Mouse (Mus musculus) adrenal gland, adult 18-20 months (tissue): ENCODE data around the gene Ankrd1. TPM values are rescaled to one million over a fixed set of nuclear protein-coding genes. Genes with fewer than 3 reads are reported as not detected.
A peak's percentile ranks its signal among the peaks of the same experiment; 100 is the strongest.

Source experiments
- DNase-seq, 2 experiments: peaks; one replicate each; pipeline ENCODE4 v3.0.0; 2021 to 2022; ENCODE audit warnings: low spot score in 2 of 2
- long read RNA-seq, 2 experiments: library from polyadenylated mRNA; stranded (forward); transcript quantifications; one replicate each; pipeline ENCODE4 v2.0.0; 2021
- total RNA-seq, 2 experiments: library from RNA; stranded (reverse); gene quantifications; 1 replicate in 1 of 2; 2 replicates in 1 of 2; pipeline ENCODE4 v1.2.3; 2021

The Ankrd1 gene
- total RNA-seq: not detected
- long read RNA-seq, experiment 1: 0 reads
- long read RNA-seq, experiment 2: 0 reads

DNA sequence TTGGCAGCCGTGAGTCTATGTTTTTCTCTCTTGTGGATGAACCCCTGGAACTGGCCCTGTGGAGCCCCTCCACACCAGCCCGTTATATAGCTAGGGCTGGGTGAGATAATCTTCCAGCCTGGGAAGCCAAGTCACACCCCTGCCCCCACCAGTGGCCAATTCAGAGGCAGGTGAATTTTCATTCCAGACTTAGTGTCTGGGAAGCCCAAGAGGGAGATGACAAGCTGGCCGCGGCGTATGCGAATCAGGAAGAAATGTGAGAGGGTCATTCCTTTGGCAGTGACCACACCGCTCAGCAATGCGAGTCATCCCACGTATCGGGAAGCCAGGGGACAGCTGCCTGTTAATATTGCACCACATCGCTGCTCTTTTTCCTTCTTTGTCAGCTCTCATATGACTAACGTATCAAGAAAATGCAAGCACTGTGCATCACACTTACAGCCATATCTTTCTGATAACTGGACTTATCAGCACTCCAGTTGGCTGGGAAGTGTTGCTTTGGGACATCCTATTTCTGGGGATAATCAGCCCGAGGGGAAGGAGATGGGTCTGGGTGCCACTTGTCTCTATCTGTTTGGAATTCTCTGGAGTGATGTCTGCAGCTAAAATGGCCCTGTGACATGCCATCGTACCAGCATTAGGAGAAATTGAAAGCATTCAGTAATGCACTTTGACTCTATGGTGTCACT lies at the start of gene Ankrd1:
Gene Ankrd1 (minus strand): TSS at position 317 of the 689 bp plus-strand sequence.
- no peak for DNase-seq

DNA sequence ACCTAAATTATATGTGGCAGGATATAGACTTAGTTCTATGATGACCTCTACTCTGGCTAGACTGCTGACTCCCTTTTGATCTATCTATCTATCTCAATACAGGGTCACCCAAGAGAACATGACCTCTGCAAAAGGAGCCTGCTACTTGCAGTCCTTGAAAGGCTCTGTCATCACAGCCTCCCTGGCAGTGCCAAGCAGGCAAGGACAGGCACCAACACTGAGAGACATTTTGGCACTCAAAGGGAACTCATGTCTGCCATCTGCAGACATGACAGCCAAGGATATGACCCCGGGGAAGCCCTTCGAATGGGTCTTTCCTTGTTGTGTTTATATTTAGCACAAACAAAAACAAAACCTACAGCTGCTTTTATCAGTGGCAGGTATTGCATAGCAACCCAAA lies 49.2 kb upstream of the Ankrd1 start:
- no peak for DNase-seq

DNA sequence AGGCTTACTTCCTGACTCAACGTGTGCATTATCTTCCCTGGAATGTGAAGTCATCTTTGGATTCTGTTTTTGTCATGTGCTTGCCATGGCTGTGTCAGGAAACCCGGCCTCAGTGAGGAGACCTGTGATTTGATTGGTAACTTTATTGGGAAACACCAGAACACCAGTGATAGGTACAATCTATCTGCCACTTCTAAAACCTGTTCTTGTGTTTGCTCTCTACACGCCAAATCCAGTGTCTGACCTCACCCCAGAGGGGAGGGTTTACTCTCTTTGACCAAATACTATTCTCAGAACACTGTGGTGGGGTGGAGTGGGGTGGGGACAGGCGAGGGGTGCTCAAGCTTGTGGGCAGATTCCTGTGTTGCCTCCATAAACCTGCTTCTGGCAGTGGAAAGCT lies 48.2 kb upstream of the Ankrd1 start:
- DNase-seq: no peak

DNA sequence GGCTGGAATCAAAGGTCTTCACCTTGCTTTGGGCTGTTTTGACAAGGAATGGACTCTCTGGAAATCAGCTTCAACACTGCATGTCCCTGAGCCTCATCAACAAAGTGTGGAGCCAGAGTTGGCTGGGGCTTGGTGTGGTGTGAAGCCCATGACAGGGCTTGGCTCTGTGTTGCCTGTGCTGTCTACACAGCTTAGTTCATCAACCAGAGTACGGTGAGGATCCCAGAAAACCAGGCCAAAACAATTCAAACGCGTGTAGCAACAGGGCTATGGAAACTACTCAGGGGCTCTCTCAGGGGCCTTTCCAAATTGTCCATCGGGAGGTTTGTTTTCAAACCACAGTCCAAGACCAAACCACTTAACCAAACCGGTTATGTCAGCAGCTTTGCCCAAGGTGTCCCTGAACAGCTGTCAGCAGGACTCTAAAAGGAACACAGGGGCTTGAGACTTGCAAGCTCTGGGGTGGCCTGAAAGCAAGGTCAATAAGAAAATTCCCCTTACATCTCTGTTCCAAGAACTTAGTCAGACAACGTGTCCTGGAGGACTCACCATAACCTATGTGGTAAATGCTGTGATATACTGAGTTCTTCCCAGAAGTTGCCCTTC lies 47.5 kb upstream of the Ankrd1 start:
- no peak for DNase-seq

DNA sequence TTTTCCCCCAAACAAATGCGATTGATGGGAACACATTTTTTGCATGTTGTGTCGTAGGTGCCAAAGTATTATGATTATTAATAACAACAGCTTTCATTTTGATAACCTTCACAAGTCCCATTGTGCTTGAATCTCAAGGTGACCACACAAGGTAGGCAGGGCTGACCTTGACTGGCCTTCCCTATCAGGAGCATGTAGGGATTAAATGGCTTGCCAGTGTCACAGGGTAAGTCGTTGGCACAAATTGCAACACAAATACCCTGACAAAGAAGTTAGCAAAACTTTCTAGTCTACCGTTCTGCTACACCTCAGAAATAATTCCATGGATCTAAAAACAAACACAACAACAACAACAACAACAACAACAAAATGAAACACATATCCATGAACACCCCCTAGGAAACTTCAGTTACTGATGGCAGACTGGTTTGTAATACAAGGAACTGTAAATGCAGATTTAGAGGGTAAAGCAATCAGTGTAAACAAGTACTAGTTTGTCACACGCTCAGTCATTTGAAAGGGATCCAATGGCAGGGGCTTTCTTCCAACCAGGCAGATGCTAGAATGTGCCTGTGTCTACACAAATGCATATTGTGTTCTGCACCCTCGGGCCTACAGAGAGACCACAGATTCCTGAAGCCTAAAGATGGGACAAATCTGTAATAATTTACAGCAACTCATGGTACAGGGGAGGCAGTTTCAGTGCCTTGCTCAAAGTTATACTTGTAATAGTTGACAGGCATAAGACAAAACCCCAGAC lies 46.7 kb upstream of the Ankrd1 start:
- no peak for DNase-seq

DNA sequence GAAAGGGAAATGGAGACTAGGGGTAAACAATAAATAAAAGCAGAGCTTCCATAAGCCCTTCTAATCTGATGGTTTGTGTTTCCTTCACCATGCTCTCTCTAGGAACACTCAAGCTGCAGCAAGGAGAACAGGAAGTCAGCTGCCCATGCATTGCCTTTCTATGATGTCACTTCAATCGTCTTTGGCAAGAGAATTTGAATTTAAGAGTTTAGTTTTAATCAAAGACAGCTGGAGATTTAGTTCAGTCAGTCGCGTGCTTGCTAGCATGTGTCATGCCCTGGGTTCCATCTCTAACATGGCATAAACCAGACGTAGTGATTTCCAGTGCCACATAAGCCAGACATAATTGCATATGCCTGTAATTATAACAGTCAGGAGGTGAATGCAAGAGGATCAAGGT lies 45.5 kb upstream of the Ankrd1 start:
- DNase-seq: no peak

DNA sequence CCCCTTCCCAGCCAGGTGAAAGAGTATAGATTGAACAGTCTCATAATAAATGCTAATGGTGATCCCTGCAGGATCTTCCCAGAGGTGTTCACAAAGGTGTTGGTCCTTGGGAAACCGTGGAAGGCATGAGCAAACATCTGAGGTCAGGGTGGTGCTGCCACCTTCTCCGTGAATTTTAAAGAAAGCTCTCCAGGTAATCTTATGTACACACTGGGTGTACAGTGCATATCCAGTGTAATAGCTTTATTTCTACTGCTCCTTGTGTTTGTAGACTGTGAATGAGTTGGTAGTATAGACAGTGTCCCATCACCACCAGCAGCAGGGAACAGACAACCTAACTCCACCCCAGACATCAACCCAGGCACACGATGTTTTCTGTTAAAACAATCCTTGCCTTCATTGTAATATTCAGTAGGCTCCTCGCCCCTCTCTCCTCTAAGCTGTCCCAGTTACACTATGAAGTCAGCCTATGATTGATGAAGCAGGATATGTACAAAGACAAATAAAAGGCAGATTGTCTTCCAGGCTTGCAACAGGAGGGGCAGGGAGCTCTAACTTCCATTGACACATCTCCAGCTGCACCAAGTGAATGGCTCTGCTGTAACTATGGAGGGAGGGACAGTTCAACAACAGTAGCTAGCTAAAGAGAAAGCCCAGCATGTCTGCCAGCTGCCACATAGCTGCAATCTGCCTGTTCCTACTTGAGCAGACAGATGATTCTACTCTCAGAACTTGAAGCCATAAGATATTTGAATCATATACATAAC lies 30.5 kb upstream of the Ankrd1 start:
- DNase-seq: no peak

DNA sequence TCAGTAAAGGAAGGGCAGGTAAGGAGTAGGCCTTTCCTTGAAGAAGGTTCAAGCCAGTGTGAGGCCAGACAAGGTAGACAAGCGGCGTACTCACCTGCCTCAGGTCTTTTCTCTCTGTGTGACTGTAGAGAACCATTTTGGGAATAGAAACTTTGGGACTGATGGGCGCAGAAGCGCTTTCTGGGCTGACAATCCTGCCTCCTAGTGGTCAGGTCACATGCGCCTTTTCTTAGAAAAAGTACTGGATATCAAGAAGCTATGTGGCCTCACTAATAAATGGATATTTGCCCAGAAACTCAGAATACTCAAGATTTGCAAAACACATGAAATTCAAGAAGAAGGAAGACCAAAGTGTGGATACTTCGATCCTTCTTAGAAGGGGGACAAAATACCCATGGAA lies 28.7 kb upstream of the Ankrd1 start:
- no peak for DNase-seq

DNA sequence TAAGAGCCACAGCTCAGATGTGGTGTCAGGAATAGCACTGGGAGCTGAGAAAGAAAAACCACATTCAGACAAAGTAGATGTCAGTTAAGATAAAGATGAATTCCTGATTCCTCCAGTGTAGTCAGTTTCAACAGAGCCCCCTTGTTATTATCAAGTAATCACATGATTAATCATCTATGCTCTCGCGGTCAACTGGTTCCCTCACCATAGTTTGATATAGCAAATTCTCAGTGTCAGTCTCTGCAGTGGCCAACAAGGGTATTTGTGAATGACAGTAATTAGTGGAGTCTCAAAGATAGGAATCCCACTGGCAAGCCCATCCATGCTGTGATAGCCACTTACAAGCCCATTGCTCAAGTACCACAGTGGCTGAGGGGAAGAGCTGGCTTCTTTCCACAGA lies 23.7 kb upstream of the Ankrd1 start:
- DNase-seq: no peak

DNA sequence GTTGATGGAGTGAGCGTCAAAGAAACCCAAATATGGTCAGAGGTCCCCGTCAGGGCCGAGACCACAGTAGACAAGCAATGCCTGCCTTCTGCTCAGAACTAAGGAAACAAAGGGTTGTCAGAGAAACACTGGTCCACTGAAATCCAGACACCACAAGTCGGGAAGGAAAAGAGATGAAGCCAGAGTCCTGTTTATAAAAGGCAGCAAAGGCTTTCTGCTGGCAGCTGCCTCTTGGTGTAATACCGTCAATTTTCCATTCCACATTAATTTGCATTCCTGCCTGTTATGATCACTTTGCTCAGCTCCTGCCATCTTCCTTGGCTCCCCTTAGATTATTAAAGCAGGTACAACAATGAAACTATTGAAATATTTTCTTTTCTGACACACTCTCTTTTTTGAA lies 13.8 kb upstream of the Ankrd1 start:
- no peak for DNase-seq

DNA sequence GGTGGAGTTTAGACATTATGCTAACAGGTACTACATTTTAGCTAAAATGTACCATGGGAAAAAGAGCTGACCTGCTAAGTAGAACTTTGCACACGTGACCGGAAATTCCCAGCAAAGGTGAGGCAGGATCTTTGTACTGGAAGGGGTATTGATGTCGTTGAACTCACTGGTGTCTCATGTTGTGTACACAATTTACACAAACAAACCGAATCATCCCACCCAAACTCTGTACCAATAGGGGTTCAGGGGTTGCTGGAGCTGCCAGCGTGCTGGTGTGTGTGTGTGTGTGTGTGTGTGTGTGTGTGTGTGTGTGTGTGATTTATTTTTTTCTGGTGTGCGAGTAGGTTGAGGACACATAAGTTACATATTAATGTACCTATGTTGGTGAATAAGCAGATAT lies 13.2 kb upstream of the Ankrd1 start:
- DNase-seq: no peak

DNA sequence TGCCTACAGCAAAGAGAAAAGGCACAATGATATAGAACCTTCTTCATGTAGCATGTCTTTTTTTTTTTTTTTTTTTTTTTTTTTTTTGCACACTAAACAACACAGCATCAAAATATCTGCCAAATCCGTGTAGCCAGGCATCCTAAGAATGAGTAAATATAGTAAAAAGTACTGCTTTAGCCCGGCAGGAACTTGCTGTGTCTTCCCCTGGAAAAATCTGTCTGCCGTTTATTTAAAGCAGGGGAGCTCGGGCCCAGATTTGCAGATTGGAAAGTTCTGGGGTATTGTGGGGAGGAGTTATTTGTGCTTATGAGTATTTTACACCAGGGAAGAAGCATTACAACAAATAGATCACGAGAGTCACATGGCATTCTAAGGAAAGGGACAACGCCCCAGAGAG lies 12.1 kb upstream of the Ankrd1 start:
- no peak for DNase-seq

DNA sequence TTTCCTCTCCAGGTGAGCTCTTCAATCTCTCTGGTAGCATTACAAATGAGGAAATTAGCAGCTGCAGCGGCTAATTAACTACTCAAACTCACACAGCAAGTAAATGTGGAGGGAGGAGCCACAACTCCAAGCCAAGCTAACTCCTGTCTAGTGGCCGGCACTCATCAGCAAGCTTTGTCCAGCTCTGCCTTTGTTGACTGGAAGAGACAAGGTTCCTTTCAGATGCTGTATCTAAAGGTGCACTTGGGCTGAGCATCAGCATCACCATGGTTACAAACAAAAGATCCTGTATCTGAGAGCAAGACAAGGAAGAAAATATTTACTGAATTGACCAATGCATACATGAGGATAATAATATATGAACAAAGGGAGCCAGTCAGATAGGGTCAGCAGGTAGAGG lies 10.3 kb upstream of the Ankrd1 start:
- DNase-seq: no peak

DNA sequence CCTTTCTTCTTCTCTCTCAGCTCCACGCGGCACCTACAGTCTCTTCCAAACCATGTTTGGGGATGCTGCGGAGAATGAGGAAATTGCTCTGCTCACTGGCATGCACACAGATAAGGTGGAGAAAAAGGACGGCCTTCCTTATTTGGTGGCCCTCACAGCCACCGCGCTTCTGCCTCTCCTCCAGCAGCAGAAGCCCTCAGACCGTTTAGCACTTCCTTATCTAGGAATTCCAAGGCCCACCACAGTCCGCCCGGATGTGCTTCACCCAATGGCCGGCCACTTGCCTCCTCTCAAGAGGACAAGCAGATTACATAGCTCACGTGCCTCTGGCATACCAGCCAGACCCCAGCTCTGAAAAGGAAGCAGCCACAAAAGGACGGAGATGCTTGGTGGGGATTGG lies 9.7 kb upstream of the Ankrd1 start:
- no peak for DNase-seq

DNA sequence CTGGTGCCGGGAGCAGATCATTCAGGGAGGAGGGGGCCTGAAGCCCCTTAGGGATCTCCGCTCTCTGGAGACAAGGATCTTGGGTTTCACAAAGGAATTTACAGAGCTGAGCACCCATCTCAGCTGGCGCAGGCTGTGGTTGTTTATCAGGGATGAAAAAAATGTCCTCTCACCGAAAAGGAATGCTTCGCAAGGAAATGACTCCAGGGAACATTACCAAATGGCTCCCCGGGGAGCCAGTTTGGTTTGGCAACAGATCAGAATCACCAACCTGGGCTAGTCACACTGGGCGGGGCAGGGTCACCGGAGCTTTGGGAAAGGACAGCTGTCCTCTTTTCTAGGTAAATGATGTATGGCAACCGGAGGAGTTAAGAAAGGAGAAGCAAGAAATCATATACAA lies 9.3 kb upstream of the Ankrd1 start:
- DNase-seq: peak in 1 of 2 experiments; percentile 8

DNA sequence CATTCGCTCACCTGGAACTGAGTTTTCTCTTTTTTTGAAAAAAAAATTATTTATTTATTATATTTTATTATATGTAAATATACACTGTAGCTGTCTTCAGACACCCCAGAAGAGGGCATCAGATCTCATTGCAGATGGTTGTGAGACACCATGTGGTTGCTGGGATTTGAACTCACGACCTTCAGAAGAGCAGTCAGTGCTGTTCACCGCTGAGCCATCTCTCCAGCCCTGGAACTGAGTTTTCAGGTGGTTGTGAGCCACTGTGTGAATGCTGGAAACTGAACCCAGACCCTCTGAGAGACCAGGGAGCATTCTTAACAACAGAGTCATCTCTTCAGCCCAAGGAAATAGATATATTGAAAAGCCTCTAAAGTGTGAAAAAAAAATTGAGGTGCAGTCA lies 8.5 kb upstream of the Ankrd1 start:
- DNase-seq: no peak

DNA sequence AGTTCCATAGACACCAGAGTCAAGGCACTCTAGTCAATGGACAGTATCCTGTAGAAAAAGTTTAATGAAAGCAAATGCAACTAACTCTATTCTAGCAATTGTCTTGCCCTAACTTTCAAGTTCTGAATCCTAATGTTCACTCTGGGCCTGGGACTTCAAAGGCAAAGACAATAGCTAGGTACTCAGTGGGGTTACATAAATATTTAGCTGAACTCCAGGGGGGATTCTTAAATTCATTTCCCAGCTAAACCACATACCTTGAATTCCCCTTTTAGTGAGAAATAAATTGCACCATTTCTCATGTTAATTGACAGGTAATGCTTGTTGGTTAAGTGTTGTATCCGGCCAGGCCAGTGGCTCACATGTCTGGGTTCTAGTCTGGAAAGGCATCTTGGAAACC lies 4.3 kb upstream of the Ankrd1 start:
- no peak for DNase-seq

DNA sequence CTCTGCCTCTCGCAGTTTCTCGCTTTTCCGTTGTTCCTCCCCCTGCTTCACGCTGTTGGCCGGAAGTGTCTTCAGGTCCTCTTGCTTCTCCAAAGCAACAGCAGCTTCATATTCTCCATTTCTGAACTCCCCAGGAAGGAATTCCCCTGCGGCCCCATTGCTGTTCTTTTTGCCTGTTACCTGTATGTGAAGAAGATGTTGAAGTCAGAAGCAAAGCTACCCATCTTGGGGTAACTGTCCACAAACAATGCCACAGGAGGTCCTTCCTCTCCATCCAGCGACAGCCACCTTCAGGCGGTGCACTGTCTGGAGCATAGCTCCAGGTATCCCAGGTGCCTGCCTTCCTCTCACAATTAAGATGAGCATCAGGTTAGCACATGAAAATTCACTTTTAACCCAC lies 680 bp downstream of the Ankrd1 start:
- no peak for DNase-seq

DNA sequence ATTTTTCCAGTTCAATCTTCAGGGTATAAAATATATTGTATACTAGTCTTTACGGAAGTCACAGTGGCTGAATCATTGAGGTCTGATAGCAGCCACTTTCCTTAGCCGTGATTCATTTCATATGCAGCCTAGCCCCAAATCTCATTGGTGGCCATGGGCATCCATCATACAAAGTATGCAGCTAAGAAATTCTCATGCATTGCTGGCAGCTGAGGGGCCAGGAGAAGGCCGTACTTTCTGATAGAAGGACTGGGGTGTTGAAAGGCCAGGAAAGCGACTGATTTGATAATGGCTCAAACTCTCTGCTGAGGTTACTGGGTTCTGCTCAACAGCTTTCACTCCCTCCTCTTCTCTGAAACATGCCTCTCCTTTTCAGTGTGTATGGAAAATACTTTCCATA lies 3.7 kb downstream of the Ankrd1 start:
- no peak for DNase-seq

DNA sequence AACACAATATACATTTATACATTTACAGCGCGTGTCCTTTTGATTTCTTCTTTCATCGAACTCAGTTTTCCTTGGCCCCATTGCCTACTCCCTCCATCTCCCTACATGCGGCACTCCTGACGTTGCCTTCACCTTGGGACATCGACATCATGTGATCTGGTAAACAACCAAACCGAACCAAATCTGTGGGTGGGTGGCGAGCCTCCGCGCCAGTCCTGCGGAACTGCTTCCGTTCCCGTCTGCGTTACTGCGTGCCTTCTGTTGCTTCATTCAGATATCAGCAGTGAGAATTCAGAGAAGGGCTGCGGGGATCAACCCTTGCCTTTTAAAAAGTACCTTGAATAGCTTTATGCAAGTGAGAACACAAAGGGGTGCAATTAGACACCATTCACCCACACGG lies 7.9 kb downstream of the Ankrd1 start:
- no peak for DNase-seq

DNA sequence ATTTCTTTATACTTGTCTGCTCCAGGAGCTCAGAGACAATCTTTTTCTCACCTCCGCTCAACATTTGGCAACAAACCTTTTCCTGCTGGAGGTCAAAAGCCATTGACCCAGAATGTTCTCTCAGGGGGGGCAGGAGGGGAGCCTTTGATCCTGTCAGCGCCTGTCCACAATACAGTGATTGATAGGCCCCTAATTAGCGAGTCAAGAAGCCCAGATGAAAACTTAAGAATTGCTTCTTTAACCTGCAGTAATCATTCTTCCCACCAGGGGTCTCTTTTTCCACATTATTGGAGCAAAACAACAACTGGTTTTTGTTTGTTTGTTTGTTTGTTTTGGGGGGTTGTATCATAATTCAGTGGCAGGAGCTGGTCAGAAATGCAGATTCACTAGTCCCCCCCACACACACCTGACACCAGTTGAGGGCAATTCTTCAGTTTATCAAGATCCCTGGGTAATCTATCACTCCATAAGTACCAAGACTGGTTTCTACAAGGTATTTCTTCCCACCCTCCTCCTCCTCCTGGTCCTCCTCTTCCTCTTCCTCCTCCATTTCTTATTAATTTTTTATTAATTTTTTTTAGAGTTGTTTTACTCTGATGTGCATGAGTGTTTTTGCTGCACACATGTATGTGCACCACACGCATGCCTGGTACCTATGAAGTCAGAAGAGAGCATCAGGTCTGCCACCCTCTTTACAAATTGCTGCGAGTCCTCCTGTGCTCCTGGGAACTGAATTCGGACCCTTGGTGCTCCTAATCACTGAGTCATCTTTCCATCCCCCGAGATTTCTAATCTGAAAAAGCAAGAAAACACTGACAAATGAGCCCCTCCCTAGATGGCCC lies 8.6 kb downstream of the Ankrd1 start:
- no peak for DNase-seq
